Mouse (Mus musculus): ENCODE results near the gene Ak9.

DNA sequence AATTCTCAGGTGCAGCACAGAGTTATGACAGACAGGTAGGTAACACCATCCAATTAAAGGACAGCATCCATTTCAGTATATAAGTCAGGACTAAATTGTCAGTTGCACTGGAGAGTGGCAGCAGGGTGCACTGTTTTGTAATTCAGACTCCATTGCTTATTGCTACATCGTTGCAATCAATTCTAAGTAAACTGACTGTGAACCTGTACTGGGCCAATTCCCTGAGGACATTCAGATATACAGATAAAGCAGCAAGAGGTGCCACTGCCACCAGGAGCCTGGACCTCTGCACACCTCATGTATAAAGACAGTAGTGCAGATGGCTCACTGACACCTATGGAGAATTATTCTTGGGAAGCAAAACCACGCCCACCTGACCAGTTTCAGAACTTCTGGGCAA is 12.8 kb upstream of the Ak9 start:
- no peak for TF ChIP-seq CTCF (IDR thresholded peaks at IDR 0.05; ENCODE audit: low read depth)
- no peak for TF ChIP-seq EP300 (IDR thresholded peaks at IDR 0.05; ENCODE audit: low read depth)
